Mouse (Mus musculus) thymus, adult 2 months (tissue): ENCODE data around the gene Rasgrp2.

Experiments used
- CTCF ChIP-seq: fragments of 200-500 bp; IDR thresholded peaks from 2 replicates; pipeline ENCODE4 v1.5.1; 2012; ENCODE audit warnings: mild to moderate bottlenecking, control low read depth, low read length, moderate library complexity, borderline replicate concordance; ENCODE audit not compliant: control insufficient read depth, poor library complexity, insufficient read depth; ENCODE audit errors: extremely low read depth
- POLR2A ChIP-seq: fragments of 200-500 bp; IDR thresholded peaks from 2 replicates; pipeline ENCODE4 v1.6.1; 2012; ENCODE audit warnings: mild to moderate bottlenecking, low read length, control low read depth, moderate library complexity; ENCODE audit not compliant: control insufficient read depth, poor library complexity, insufficient read depth; ENCODE audit errors: extremely low read depth

DNA sequence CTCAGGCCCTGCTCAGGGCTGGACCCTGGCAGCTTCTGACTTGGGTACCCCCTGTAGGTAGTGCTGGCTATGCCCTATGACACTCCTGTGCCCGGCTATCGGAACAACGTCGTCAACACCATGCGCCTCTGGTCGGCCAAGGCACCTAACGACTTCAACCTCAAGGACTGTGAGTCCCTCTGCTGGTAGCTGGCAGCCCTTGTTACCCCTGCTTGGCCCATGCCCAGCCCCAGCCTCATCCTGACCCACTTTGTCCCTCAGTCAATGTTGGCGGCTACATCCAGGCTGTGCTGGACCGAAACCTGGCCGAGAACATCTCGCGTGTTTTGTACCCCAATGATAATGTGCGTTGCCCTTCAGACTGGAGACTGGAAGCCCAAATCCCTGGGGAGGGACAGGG lies 11.1 kb upstream of the Rasgrp2 start:
- TF ChIP-seq CTCF (no peak), POLR2A (no peak)
